Mouse (Mus musculus) urinary bladder, postnatal 10 days (tissue): ENCODE results near the gene Slc30a9.

Experiments used
- DNase-seq: peaks from one replicate; pipeline ENCODE4 v3.0.0; 2022; ENCODE audit warnings: low spot score

Gene Slc30a9

DNA sequence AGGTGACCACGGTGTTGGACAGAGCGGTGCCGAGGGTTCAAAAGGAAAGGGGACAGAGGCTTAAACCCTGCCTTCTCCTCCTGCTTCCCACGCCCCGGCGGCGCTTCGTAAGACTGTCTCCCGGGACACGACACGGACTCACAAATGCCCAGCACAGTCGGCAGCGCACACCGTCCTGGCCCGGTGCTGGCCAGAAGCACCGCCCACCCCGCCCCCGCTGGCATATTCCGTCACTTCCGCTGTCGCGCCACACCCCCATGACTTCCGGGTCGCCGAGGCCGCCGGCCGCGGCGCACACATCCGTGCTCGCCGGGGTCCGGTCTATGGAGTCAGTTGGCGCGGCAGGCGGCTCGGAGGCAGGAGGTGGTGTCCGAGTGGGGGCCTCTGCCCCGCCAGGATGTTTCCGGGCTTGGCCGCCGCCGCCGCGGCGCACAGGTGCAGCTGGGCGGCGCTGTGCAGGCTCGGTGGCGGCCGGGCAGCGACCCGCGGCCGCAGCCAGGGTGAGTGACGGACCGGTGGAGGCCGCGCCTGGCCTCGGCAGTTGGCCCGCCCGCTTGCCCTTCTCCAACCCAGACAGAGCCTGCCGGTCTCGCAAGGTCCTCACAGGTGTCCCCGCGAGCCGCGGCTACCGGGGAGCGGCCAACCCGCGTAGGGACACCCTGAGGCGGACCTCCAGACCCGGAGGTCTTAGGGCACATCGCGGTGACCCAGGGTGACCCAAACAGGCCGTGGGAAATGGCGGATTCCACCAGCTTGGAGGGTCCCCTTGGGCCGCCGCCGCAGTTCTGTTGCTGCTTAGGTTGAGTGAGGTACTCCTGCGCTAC, at the start of gene Slc30a9:
Gene Slc30a9, plus strand, starts transcription at position 258 of the 824 bp plus-strand sequence.
- DNase-seq, result peak; percentile 85

DNA sequence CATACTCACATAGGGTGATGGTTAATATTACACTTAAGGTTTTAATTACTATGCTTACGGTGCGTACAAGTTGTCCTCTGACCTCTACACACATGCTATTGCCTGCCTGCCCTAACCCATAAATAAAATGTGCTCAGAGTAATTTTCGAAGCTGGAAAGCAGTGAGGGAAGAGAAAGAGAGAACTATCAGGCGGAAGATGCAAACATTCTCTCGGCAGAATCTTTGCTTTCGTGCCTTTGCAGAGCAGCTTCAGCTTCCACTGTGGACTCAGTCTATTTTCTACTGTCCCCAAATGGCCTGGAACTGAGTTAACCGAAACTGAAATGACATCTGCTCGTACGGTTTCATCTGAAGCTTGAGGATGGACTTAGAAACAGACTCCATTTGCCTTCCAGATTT, 48.3 kb upstream of the Slc30a9 start:
- DNase-seq, result no peak

DNA sequence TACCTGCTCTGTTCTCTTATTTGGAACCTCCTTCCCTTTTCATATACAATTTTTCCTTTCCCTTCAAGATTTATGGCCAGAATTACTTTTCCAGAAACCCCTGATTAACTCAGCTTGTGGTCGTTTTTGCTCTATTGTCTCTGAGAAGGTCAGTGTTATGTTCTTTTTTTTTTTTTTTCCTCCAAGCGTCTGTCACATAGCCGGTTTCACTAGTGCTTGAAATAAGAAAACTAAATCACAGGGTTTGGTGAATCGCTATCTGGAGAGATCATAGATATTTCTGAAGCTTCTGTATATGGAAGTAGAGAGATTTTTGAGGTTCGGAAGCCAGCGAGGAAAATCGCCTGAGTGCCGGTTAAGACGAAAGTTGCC, 46.6 kb upstream of the Slc30a9 start:
- DNase-seq, result no peak

DNA sequence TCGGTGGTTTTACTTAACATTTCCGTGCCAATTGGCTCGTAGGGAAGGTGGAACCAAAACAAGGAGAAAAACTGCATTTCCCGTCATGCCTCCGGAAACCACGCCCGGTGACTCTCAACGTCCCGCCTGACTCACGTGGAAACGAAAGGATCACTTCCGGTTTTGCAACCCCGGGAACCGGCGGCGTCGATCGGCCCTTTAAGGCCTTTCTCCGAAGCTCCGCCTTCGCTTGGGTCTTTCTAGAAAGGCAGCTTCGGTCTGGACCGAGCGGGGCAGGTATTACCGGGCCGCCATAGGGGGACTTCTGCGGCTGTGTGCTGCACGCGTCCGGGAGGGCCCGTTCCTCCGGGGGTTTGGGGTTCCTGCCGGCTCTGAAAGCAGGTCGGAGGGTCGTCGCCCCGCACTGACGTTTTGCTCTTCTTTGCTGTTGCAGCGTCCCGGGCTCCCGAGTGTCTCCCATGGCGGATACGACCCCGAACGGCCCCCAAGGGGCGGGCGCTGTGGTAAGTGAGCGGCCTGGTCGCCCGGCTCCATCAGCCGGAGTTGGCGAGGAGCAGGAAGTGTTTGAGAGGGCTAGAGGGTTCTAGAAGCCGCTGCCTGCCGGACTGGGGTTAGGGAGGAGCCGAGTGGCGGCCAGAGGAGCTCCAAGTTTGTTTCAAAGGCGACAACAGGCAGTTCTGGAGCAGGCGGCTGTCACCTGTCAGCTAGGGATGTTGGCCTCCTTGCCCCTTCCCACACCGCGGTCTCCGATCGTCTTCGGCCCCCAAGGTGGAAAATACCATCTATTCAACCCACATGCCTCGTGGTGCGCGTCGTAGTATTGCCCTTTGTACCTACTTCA, 46.0 kb upstream of the Slc30a9 start, which contains the start of gene Tmem33:
Gene Tmem33, plus strand, starts transcription at position 35 of the 841 bp plus-strand sequence.
- peak; percentile 66 for DNase-seq

DNA sequence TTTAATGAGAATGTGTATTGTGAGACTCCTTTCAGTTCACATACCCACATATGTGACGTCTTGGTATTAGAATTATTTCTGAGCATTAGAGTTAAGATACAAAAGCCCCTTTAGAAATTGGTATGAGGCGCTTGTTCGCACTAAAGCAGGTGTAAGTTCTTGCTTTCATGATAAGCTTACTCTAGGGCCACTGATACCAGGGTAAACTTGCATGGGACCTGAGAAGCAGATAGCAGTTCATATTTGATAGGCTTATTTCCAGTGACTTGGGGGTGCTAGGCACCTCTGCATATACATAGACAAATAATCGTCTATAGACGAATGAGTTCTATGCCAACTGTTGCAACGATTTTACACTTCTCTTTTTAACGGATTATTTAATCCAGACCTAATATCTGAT, 43.8 kb upstream of the Slc30a9 start:
- no peak for DNase-seq

DNA sequence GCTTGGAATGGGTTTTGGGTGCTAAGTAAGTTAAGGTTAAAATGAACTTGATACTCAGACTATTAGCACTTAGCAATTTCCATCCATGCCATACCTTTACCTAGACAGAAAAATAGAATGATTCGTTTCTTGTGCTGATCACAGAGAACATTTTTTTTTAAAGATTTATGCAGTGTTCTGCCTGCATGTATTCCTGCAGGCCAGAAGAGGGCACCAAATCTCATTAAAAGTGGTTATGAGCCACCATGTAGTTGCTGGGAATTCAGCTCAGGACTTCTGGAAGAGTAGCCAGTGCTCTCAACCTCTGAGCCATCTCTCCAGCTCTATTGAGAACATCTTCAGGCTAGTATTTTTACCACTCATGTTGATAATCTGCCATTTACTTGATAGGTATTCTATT, 40.6 kb upstream of the Slc30a9 start:
- no peak for DNase-seq

DNA sequence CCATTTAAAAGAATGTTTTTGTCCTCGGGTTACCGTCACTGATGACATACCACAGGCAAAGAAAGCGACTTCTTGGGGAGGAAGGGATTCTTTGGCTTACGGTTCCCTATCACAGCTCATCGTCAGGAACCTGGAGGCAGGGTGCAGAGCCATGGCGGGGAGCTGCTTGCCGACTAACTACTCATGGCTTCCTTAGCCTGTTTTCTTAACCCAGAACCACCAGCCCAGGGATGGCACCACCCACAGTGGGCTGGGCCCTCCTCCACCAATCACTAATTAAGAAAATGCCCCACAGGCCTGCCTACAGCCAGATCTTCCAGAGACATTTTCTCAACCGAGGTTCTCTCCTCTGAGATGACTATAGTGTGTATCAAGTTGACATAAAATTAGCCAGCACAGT, 37.4 kb upstream of the Slc30a9 start:
- no peak for DNase-seq

DNA sequence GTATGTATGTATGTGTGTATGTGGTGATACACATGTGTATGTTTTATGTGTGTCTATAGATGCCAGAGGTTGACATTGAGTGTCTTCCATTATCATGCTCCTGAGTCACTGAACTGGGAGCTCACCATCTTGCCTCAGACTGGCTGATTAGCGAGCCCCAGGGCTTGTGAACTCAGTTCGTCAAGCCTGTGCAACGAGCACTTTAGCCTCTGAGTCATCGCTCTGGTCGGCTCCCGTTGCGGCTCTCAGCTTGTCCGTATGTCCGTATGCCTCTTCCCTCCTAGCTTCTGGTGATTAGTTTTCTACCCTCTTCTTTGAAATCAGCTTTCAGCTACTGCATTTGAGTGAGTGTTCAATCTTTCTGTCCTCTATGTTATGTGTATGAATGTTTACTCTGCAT, 27.3 kb upstream of the Slc30a9 start:
- no peak for DNase-seq

DNA sequence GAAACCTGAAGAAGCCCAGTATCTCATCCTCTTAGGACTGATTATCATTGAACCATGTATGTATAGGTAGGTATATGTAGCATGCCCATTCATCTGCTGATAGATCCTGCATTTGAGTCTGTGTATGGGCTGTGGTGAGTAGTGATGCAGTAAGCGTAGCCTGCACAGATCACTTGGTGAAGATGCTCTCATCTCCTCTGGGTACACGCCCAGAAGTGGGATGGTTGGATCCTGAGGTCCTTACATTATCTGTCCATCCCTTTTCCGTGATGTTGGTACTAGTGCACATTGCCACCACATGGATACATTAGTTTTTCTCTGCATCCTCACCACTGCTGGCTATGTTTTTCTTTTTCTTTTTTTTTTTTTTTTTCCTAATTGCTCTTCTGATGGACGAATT, 26.9 kb upstream of the Slc30a9 start:
- DNase-seq, result no peak

DNA sequence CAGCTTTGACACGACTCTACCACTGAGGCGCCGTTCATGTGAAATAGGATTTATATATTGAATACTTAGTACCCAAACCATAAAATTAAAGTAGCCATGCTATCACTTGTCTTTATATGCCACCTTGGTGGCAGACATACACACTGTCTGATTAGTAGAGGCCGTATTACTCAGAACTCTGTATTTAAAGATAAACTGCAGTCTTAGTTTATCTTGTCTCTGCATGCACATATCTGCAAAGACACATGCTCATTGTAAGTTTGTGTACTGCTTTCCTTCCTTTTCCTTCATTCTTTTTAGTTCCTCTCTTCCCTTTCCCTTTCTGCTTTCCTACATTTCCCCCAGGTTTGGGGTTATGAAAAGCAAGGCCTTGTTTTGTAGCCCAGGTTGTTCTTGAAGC, 26.4 kb upstream of the Slc30a9 start:
- DNase-seq, result no peak

DNA sequence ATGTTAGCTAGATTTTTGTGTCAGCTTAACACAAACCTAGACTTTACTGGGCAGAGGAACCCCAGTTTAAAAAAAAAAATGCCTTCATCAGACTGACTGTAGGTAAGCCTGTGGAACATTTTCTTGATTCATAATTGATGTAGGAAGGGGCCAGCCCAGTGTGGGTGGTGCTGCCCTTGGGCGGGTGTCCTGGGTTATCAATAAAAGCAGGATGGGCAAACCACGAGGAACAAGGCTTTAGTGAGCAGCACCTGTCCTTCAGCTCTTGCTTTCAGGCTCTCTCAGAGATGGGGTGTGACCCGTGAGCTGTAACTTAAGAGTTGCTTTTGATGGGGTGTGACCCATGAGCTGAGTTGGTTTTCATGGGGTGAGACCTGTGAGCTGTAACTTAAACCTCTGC, 11.7 kb upstream of the Slc30a9 start:
- no peak for DNase-seq

DNA sequence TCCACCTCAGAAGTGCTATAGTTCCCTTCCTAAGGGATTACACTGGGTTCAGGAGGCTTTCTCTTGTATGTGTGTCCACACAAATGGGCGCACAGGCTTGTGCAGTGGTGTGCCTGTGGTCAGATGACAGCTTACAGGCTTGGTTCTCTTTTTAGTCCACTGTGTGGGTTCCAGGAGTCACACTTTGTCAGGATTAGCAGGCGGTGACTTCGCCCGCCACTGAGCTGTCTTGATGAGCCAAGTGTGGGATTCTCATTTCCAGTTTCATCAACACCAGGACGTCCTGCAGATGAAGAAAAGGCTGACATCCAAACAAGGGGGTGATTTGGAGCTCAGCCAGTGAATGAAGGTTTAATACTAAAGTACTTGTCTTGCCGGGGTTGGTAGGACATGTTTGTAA, 11.1 kb upstream of the Slc30a9 start:
- no peak for DNase-seq

DNA sequence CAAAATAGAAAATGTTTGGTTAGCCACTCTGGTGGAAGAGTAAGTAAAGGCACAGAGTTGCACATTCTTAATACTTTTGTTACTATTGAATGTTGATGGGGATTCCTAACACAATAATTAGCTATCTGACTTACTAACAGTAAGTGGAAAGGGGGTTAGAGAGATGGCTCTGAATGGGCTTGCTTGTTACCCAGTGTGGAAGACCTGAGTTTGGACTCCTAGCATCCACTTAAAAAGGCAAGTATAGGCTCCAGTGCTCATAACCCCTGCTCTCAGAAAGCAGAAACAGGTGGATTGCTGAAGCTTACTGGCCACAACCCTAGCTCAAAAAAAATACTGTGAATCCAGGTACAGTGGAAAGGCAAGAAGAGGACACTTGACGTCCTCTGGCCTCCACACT, 10.6 kb upstream of the Slc30a9 start:
- DNase-seq, result no peak

DNA sequence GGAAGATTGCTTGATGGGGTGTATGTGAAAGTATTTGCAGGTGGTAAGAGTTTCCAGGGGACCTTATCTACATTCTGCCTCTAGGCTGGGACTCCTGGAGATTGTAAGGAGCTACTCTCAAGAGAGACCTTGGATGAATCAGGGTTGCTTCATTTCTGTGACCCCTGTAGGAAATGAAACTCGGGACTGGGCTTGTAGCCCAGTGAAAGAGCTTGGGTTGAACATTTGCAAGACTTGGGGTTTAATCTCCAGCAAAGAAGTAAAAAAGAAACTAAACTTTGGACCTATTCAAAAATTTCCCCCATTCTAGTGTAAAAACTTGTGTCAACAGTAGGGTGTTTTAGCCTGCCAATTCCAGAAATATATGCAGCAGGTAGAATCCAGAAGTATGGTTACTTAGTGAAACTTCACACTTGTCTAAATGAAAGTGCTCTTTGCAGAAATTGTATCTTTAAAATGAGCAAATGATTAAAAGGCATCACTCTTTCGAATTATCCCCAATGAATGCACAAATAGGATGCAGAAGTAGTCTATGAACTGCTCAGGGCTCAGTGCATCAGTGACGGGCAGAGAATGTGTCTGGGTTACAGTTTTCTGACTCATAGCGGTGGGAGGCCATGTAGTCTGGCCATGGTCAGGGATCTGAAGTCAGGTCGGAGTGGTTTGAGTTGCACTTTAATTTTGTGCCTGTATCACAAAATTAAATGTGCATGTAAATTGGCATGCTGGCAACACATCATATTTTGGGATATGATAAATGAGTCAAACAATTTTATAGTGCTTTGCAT, 9.5 kb upstream of the Slc30a9 start:
- no peak for DNase-seq

DNA sequence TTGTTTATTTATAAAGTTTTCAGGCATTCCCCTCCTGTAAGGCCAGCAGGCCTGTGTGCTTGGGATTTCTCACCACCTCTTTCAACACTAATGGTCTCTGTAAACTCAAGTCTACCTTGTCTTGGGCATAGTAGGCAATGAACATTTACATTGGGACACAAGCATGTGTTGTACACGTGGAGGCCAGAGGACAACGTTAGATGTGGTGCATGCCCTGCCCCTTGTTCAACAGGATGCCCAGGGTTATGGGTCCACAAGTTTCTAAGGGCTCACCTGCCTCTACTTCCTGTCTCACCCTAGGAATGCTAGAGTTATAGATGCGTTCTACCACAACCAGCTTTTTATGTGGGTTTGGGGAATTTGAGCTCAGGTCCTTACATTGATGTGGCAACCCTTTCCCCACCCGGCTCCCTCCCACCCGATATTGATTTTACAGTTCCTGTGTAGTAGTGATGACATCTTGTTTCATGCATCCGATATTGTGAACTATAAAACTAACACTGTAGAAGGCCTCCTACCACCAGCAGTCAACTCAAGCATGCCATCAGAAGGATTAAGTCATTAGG, 6.8 kb upstream of the Slc30a9 start:
- no peak for DNase-seq

DNA sequence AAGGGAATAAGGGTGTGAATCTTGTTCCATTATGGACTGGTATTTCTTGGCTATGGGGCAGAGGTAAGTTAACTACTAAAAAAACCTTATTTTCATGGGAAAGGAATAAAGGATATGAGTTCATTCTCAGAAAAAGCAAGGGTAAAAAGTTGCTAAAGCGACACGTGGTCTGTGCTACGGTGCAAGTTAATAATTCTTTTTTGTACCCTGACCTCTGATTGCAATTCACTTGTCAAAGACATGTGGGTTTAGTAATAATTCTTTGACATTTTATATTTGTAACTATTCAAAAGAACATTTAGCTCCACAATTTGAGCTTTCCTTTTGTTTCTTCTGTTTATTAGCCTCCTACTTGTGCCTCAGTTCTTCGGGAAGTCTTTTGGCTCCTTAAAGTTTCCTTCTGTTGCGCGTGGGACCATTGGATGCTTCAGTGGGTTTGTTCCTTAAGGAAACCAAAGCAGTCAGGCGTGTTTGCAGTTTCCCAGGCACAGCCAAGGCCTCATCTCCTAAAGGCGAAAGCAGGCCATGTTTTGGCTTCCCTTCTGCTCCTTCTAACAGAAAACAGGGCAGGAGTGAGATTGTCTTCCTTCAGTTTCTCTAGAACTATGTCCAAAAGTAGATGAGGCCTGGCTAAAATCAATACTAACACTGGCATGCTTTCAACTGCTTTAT, 5.7 kb upstream of the Slc30a9 start:
- no peak for DNase-seq

DNA sequence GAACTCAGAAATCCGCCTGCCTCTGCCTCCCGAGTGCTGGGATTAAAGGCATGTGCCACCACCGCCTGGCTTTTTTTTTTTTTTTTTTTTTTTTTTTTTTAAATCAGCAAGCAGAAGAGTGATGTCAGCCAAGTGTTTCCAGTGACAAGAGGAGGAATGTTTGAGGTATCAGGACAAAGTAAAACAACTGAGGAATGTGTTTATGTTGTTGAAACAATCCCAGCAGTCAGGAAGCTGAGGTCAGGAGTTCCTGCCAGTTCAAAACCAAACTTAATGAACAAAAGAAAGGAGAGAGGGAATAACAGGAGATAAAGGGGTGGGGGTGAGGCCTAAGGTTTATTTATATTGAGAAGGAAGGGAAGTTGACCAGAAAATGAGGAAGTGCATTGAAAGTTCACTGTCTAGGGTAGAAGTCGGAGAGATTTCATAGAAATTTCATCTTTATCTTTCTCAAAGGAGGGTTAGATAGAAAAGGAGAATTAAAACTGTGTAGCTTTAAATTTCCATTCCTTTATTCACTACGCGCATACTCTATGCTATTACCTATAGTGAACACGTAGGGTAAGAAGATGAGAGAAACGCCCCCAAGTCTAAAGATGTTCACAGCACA, 4.9 kb upstream of the Slc30a9 start:
- DNase-seq, result no peak

DNA sequence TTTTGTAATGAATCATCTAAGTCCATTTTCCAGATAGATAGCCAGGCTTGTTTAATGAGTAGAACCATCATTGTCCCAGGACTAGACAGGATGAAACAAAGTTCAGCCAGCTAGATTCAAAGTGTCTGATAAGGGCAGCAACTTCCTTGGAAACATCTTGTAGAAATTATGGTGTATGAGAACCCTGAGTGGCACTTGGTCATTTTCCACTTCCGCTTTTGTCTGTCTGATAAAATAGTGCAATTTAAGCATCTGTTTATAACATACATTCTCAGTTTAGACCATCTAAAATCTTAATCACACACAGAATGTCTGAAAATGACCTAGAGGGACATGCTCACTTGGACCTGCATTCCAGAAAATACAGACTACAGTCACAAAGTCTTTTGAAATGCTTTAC, 2.9 kb upstream of the Slc30a9 start:
- no peak for DNase-seq

DNA sequence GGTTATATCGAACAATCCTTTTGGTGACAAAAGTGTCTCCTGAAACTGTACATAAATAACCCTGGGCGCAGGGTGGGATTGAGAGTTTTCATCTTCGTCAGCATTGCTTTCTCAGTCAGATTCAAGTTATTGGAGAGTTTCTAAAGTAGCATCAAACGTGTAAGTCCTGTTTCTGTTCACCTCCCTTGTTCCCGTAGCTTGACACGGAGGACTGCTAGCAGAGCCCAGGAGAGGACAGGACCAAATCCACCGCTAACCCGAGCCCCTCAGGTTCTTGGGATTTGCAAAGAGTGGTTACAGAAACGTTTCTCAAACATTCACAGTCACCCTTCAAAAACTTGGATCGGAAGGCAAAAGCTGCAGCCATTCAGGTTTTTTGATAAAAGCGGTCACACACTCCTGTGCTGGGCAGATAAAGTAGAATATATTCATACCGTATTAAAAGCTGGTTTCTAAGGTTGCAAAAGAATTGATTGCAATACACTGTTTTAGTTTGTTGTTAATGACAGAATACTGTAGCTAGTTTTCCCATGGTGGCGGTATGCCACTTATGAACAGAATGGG, 986 bp downstream of the Slc30a9 start:
- no peak for DNase-seq

DNA sequence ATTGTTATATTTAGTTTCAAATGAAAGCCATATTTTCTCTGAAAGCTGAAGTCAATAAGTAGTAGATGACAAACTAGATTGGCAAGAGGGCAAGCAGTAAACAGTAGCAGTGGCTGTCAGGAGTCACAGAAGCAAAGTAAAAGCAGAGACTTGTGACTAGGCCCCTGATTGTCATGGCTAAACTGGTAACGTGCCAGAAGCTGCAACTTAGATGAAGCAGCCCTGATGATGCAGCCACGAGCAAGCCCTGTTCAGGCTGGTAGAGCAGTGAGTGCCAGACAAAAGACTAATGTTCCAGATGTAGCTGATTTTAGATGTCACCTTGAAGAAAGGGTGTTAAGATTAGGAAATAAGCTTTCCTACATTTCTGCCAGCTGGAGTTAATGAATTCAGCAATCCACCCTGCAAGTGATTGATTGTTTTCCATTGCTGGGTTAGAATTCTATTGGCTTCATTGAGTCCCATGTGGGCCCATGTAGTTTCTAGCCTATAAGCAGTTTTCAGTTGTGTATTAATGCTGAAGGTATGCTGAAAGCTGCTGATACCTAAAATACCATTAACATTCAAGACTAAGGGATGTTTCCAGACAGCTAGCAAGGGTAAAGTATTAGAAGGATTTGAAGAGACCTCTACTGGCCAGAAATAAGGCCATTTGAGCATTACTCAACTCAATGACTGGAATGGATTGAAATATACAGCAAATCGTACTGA, 5.2 kb downstream of the Slc30a9 start:
- no peak for DNase-seq
